Mouse (Mus musculus): Measurements from ENCODE around the gene 1700056E22Rik.

The 1700056E22Rik gene

GRCm38 (mm10) chr1:184019042-184019721 lies 14.9 kb downstream of the 1700056E22Rik start:
- no peak for DNase-seq

DNA sequence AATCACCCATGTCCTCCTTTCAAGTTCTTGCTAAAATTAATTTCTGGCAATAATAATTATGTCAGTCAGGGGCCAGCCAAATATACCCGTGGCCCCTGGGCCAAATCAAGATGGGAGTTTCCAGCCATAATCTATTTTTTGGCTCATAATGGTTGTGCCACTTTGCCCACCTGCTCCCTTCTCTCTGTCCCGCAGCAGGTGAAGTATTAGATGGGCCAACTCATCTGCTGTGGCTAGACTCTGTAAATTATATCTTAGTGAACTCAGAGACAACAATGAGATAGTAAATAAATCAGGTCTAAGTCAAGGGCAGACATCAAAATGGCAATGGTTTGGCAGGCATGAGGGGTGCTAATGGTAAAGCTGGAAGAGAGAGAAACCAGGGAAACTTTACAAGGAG lies 16.5 kb downstream of the 1700056E22Rik start:
- no peak for DNase-seq

GRCm38 (mm10) chr1:184015995-184016730 lies 17.9 kb downstream of the 1700056E22Rik start:
- no peak for DNase-seq

GRCm38 (mm10) chr1:184014091-184014490 lies 20.0 kb downstream of the 1700056E22Rik start:
- DNase-seq: no peak

GRCm38 (mm10) chr1:184013106-184013505 lies 21.0 kb downstream of the 1700056E22Rik start, which contains the start of gene Dusp10:
Gene Dusp10, plus strand, starts transcription at chr1:184013302.
- no peak for DNase-seq

GRCm38 (mm10) chr1:184011311-184011710 lies 22.8 kb downstream of the 1700056E22Rik start:
- DNase-seq: no peak

- DNase-seq: no peak
Measured at GRCm38 (mm10) chr1:184006086-184006485, 28.0 kb downstream of the 1700056E22Rik start.

GRCm38 (mm10) chr1:184005315-184006058 lies 28.6 kb downstream of the 1700056E22Rik start:
- no peak for DNase-seq

- no peak for DNase-seq
Measured at GRCm38 (mm10) chr1:184004311-184004710, 29.8 kb downstream of the 1700056E22Rik start.

DNA sequence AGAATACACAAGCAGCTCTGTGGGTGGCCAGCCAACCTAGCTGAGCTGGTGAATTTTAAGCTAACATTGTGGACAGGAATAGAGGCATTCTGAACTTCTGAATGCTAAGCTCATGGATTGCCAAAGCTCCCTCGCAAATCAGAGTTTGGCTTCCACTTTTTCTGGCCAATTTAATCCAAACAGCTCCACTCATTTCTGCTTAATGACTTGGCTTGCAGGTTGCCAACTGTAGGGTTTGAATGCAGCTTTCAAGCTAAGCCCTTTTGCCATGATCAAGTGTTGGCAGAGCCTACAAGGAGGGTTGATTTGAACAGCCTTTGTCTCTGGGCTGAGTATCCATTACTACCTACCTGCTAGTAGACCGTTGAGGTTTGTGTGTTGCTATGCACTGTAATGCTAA lies 31.6 kb downstream of the 1700056E22Rik start:
- DNase-seq: no peak

DNA sequence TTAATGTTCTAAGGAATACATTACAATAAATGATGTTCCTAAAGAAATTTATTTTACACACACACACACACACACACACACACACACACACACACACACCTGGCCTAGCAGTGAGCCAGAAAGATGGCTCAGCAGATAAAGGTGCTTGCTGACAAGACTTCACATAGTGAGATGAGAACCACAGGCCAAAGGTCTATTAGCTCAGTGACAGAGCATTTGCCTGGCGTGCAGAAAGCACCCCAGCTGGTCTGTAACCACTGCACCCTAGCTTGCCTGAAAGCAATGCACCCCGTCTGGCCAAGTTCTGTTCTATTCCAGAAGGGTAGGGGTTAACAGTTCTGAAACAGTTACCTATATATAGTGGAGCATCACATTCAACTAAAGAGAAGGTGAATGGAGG lies 36.9 kb downstream of the 1700056E22Rik start:
- DNase-seq: no peak

- no peak for DNase-seq
Measured at GRCm38 (mm10) chr1:183991921-183992320, 42.2 kb downstream of the 1700056E22Rik start.

- DNase-seq: no peak
Measured at GRCm38 (mm10) chr1:183987711-183988245, 46.3 kb downstream of the 1700056E22Rik start.
